Mouse (Mus musculus) liver, embryonic 12.5 days (tissue): ENCODE data around the gene Rasl11b. TPM values are rescaled to one million over a fixed set of nuclear protein-coding genes. Genes with fewer than 3 reads are reported as not detected.

Experiments used
- ATAC-seq: fragments of 200-750 bp; cut with Nextera tagmentation; 2 replicates; pipeline ENCODE4 v1.8.0; 2017; ENCODE audit warnings: moderate number of reproducible peaks, mild to moderate bottlenecking, moderate library complexity
- H3K27ac ChIP-seq: fragments of 300-500 bp; sonication (generic); 2 replicates; pipeline ENCODE4 v1.5.1; 2016; ENCODE audit warnings: mild to moderate bottlenecking
- H3K27me3 ChIP-seq: fragments of 300-500 bp; sonication (generic); replicated peaks from 2 replicates; pipeline ENCODE4 v1.6.1; 2016; ENCODE audit warnings: mild to moderate bottlenecking, moderate library complexity
- H3K36me3 ChIP-seq: fragments of 300-500 bp; sonication (generic); 2 replicates; pipeline ENCODE4 v1.6.1; 2016; ENCODE audit warnings: mild to moderate bottlenecking, moderate library complexity
- H3K4me1 ChIP-seq: fragments of 300-500 bp; sonication (generic); 2 replicates; pipeline ENCODE4 v1.6.1; 2016
- H3K4me2 ChIP-seq: fragments of 300-500 bp; sonication (generic); 2 replicates; pipeline ENCODE4 v1.6.1; 2016; ENCODE audit warnings: mild to moderate bottlenecking, moderate library complexity
- H3K4me3 ChIP-seq: fragments of 300-500 bp; sonication (generic); 2 replicates; pipeline ENCODE4 v1.5.1; 2016; ENCODE audit warnings: mild to moderate bottlenecking, moderate library complexity
- H3K9ac ChIP-seq: fragments of 300-500 bp; sonication (generic); 2 replicates; pipeline ENCODE4 v1.6.1; 2016; ENCODE audit warnings: mild to moderate bottlenecking, moderate library complexity
- H3K9me3 ChIP-seq: fragments of 300-500 bp; sonication (generic); replicated peaks from 2 replicates; pipeline ENCODE4 v1.6.1; 2016; ENCODE audit warnings: mild to moderate bottlenecking, moderate library complexity
- WGBS: fragments of 180-500 bp; shearing (Covaris S2); methylation state at CpG from one replicate; pipeline ENCODE4 v1.1.7; 2016; ENCODE audit not compliant: insufficient replicate concordance; 5-methylcytosine and 5-hydroxymethylcytosine counted together
- polyA plus RNA-seq: library from polyadenylated mRNA; unstranded; fragments of >200 nt; fragmentation: Nextera tagmentation; extraction: Ambion mirVana; gene quantifications from 2 replicates; pipeline ENCODE4 v1.2.1, GENCODE M21; 2016

The Rasl11b gene
- polyA plus RNA-seq, result 5.9 and 7.0 TPM in 2 replicates

DNA sequence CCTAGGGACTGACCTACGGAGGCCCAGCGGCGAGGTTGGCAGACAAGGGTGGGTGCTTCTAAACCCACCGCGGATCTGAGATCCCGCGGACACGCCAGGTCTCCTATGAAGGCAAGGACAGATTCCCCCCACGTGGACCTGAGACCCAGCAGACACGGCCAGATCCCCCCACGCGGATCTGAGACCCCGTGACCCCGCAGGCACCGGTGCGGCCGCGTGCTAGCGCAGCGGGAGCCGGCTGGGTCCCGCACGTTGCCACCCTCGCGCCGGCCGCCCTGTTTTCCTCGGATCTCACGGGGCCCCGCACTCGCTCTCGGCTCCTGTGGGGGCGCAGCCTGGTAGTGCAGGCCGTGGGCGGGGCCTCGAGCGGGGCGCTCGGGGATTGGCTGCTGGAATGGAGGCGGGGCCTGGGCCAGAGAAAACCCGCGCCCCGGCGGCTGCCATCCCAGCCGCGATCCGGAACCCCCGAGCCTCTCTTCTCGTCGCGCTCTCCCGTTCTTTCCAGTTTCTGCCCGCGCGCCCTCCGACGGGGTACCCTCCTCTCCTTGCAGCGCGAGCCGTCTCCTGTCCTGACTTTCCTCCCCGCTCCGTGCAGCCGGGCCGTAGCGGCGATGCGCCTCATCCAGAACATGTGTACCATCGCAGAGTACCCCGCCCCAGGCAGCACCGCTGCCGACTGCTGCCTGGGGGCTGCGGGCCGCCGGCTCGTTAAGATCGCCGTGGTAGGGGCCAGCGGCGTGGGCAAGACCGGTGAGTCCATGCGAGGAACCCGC, at the start of gene Rasl11b:
TSS of gene Rasl11b (plus strand) at position 446 of the 773 bp plus-strand sequence.
- peaks cover 63% of the 10 kb centered on the region for H3K27me3 ChIP-seq
- no peaks in the 10 kb centered on the region for H3K9me3 ChIP-seq
- H3K4me2 ChIP-seq, result peak within 1 kb of the TSS; percentile 98
- H3K4me3 ChIP-seq, result peak within 1 kb of the TSS; percentile 71
- peak; percentile 92 for ATAC-seq
- peaks cover 44% of the 10 kb centered on the region for H3K4me1 ChIP-seq
- H3K9ac ChIP-seq, result peak within 1 kb of the TSS; percentile 79
- peak within 1 kb of the TSS; percentile 15 for H3K27ac ChIP-seq
- peaks cover 21% of the 10 kb centered on the region for H3K36me3 ChIP-seq
- WGBS, result 1% methylated on average over 82 of the region's 82 CpGs

GRCm38 (mm10) chr5:74147631-74148030, 47.5 kb upstream of the Rasl11b start:
- WGBS, result 72% methylated on average over 10 of the region's 10 CpGs
- ATAC-seq, result no peak
- Histone ChIP-seq H3K4me1 (peaks cover 25% of the 10 kb centered on the region), H3K4me2 (no peak overlapping the region), H3K9ac (no peak overlapping the region), H3K36me3 (no peaks in the 10 kb centered on the region), H3K4me3 (no peak overlapping the region), H3K27ac (no peak overlapping the region), H3K27me3 (no peaks in the 10 kb centered on the region), H3K9me3 (no peaks in the 10 kb centered on the region)

DNA sequence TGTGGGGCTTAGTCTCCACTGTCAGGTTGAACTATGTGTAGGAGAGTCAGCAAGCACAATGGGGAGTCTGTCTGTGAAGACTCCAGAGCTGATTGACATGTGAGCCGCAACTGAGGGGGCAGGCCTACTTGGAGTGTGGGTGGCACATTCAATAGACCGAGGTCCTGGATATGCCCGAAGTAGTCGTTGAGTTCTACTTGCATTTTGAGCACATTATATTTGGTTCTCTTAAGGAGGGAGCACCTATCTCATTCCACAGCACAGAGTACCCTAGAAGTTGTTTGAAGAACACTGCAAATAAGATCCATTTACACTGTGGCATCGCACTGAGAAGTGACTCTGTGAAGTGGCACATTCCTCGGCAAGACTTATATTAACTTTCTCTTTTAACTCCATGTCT, 45.1 kb upstream of the Rasl11b start:
- no peak overlapping the region for H3K4me3 ChIP-seq
- no peak overlapping the region for H3K4me2 ChIP-seq
- H3K9me3 ChIP-seq, result no peaks in the 10 kb centered on the region
- no peak overlapping the region for H3K27ac ChIP-seq
- H3K36me3 ChIP-seq, result no peaks in the 10 kb centered on the region
- H3K9ac ChIP-seq, result no peak overlapping the region
- WGBS, result 79% methylated on average over 6 of the region's 6 CpGs
- no peak for ATAC-seq
- peaks cover 2% of the 10 kb centered on the region for H3K4me1 ChIP-seq
- H3K27me3 ChIP-seq, result no peaks in the 10 kb centered on the region

- H3K4me1 ChIP-seq, result no peaks in the 10 kb centered on the region
- no peak overlapping the region for H3K4me3 ChIP-seq
- H3K9me3 ChIP-seq, result no peaks in the 10 kb centered on the region
- H3K27me3 ChIP-seq, result no peaks in the 10 kb centered on the region
- 76% methylated on average over 11 of the region's 11 CpGs for WGBS
- no peak overlapping the region for H3K9ac ChIP-seq
- no peak overlapping the region for H3K27ac ChIP-seq
- no peak for ATAC-seq
- H3K36me3 ChIP-seq, result no peaks in the 10 kb centered on the region
- no peak overlapping the region for H3K4me2 ChIP-seq
Measured at GRCm38 (mm10) chr5:74151774-74152173, 43.3 kb upstream of the Rasl11b start.

DNA sequence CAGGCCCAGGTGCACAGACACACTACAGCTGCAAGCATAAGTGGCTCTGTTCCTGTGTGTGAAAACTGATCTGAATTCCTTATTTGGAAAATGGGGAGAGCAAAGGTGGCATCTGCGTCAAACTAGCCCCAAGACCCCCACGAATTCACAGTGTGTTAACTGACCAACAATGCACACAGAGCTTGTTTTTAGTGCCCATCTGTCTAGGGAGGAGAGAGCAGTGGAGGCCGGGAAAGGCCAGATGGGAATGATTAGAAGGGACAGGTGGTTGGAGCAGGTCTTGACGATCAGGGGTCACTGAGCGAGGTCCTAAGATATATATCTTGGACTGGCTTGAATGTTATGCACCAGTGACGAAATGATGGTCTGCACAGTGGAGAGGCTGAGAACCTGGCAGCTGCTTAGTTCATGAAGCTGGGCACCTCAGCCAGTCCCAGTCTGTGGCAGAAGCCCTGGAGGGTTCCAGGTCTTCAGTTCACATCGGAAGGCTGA, 39.2 kb upstream of the Rasl11b start:
- no peak overlapping the region for H3K4me3 ChIP-seq
- peaks cover 9% of the 10 kb centered on the region for H3K4me1 ChIP-seq
- no peak overlapping the region for H3K9ac ChIP-seq
- no peak overlapping the region for H3K27ac ChIP-seq
- 67% methylated on average over 7 of the region's 7 CpGs for WGBS
- no peak for ATAC-seq
- no peak overlapping the region for H3K4me2 ChIP-seq
- no peaks in the 10 kb centered on the region for H3K36me3 ChIP-seq
- no peaks in the 10 kb centered on the region for H3K9me3 ChIP-seq
- H3K27me3 ChIP-seq, result no peaks in the 10 kb centered on the region

- H3K9me3 ChIP-seq, result no peaks in the 10 kb centered on the region
- no peak for ATAC-seq
Measured at GRCm38 (mm10) chr5:74158929-74159632, 36.0 kb upstream of the Rasl11b start.

DNA sequence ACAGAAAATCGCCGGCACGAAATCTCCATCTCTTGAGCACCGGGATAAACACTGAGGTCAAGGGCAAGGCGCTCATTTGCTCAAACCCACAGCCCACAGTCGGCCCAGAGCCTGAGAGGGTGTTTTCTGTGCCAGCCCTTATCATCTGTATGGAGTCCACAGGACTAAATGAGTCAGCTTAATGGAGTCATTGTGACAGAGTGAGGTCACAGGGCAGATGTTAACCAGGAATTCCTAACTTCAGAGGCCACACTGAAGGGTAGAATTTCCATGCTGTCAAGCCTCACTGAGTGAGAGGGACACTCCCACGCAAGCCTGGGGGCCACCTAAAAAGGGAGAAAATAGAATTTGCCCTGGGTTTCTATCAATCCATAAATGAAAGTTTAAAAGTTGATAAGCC, 35.2 kb upstream of the Rasl11b start:
- Histone ChIP-seq H3K27ac (no peak overlapping the region), H3K4me2 (no peak overlapping the region), H3K9me3 (no peaks in the 10 kb centered on the region), H3K9ac (no peak overlapping the region), H3K27me3 (peaks cover 22% of the 10 kb centered on the region; the same call in 1 of the 2 replicates), H3K4me3 (no peak overlapping the region), H3K36me3 (no peaks in the 10 kb centered on the region), H3K4me1 (peaks cover 12% of the 10 kb centered on the region)
- 47% methylated on average over 7 of the region's 7 CpGs for WGBS
- 0 out of 2 replicates have a peak, but pooled peaks have one; percentile 37 for ATAC-seq

More at GRCm38 (mm10) chr5:74158929-74159632, 36.0 kb upstream of the Rasl11b start:
- H3K4me3 ChIP-seq, result no peak overlapping the region
- no peaks in the 10 kb centered on the region for H3K36me3 ChIP-seq
- no peak overlapping the region for H3K4me2 ChIP-seq
- H3K9ac ChIP-seq, result no peak overlapping the region
- peaks cover 22% of the 10 kb centered on the region; the same call in 1 of the 2 replicates for H3K27me3 ChIP-seq
- no peak overlapping the region for H3K27ac ChIP-seq
- peaks cover 12% of the 10 kb centered on the region for H3K4me1 ChIP-seq
- WGBS, result 71% methylated on average over 6 of the region's 6 CpGs

DNA sequence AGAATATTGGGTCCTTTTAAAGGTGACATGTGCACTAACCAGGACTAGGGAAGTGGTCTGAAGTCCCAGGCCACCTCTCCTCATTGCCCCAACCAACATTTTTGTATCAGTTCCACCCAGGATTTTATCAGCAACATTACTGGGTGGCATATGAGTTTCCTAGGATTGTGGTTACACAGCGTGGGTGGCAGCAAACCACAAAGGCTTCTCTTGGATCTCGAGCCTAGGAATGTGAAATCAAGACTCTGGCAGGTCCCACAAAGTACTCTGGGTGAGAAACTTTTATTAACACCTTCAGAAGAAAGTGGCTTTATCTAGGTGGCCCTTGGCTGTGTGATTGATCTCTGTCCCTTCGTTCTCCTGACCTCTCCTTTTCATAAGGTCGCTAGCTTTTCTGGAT, 34.7 kb upstream of the Rasl11b start:
- Histone ChIP-seq H3K36me3 (no peaks in the 10 kb centered on the region), H3K27me3 (peaks cover 22% of the 10 kb centered on the region; the same call in 1 of the 2 replicates), H3K27ac (no peak overlapping the region)

DNA sequence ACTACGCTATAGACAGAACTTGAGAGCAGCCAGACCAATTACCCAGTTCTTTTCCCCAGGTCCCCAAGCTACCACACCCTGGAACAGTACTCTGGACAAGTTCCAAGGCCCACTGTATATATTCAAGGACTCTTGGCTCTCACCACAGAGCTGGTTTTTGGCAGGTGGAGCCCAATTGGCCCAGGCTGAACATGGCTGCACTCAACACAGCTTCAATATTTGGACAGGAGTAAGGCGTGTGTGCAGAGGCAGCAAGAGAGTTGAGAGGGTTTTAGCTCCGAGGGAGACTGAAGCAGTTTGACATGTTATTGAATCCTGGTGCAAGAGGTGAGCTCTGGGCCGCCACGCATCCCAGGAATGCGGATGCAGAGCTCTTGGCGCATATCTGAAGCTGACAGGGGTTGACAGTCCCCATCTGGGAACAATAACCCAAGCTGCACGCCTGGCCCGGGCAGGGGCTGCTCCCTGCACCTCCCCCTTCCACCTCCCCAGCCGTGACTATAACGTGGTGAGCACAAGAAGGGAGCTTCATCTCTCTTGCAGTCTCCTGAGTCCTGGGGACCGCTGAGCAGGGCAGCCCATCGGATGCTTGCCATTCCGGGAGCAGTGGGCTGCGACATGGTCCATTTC, 33.7 kb upstream of the Rasl11b start:
- Histone ChIP-seq H3K4me3 (no peak overlapping the region), H3K27ac (no peak overlapping the region), H3K27me3 (peaks cover 22% of the 10 kb centered on the region; the same call in 1 of the 2 replicates), H3K36me3 (no peaks in the 10 kb centered on the region), H3K9me3 (no peaks in the 10 kb centered on the region), H3K4me2 (no peak overlapping the region), H3K9ac (no peak overlapping the region), H3K4me1 (peaks cover 12% of the 10 kb centered on the region)
- 0 out of 2 replicates have a peak, but pooled peaks have one; percentile 27 for ATAC-seq
- WGBS, result 44% methylated on average over 15 of the region's 15 CpGs

More for the DNA sequence above, 34.7 kb upstream of the Rasl11b start:
- H3K9me3 ChIP-seq, result no peaks in the 10 kb centered on the region
- no peak overlapping the region for H3K9ac ChIP-seq
- no peak overlapping the region for H3K4me3 ChIP-seq
- ATAC-seq, result no peak
- H3K4me2 ChIP-seq, result no peak overlapping the region
- H3K4me1 ChIP-seq, result peaks cover 12% of the 10 kb centered on the region
- WGBS, result 42% methylated on average over 4 of the region's 4 CpGs

DNA sequence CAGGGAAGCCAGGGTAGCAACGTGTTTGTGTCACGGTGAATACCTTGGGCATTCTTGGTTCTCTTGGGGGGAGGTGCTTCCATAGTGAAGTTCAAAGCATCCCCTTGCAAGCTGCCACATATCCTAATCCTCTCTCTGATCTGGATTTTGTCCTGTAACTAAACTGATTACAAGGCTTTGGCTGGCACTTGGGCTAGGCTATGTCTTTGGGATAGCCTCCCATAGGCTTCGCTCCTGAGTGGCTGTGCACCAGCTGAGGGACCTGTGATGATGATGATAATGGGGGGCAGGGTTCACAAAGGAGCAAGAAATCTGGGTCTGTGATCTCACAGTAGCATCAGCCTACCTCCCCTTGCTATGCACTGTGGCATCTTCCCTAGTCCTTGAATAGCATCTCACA, 33.1 kb upstream of the Rasl11b start:
- Histone ChIP-seq H3K27ac (no peak overlapping the region), H3K9ac (no peak overlapping the region), H3K4me2 (no peak overlapping the region), H3K9me3 (no peaks in the 10 kb centered on the region), H3K4me1 (peaks cover 12% of the 10 kb centered on the region), H3K36me3 (no peaks in the 10 kb centered on the region), H3K4me3 (no peak overlapping the region), H3K27me3 (peaks cover 27% of the 10 kb centered on the region; the same call in 1 of the 2 replicates)
- ATAC-seq, result no peak
- 52% methylated on average over 3 of the region's 3 CpGs for WGBS

GRCm38 (mm10) chr5:74163141-74163540, 31.9 kb upstream of the Rasl11b start:
- H3K9ac ChIP-seq, result no peak overlapping the region
- 77% methylated on average over 6 of the region's 6 CpGs for WGBS
- no peak overlapping the region for H3K27ac ChIP-seq
- H3K36me3 ChIP-seq, result no peaks in the 10 kb centered on the region
- H3K27me3 ChIP-seq, result peaks cover 27% of the 10 kb centered on the region; the same call in 1 of the 2 replicates
- no peak for ATAC-seq
- no peaks in the 10 kb centered on the region for H3K9me3 ChIP-seq
- peaks cover 12% of the 10 kb centered on the region for H3K4me1 ChIP-seq
- no peak overlapping the region for H3K4me2 ChIP-seq
- H3K4me3 ChIP-seq, result no peak overlapping the region
